Mouse (Mus musculus) cerebellum, adult 2 months (tissue): ENCODE data around the gene Clgn.

ENCODE experiments used
- CTCF ChIP-seq: fragments of 200-500 bp; IDR thresholded peaks from 2 replicates; pipeline ENCODE4 v1.5.1; 2011; ENCODE audit warnings: low read depth, mild to moderate bottlenecking, control low read depth, low read length, moderate library complexity, borderline replicate concordance; ENCODE audit not compliant: insufficient read depth
- POLR2A ChIP-seq: fragments of 200-500 bp; IDR thresholded peaks from 2 replicates; pipeline ENCODE4 v1.6.1; 2011; ENCODE audit warnings: low read length, control low read depth, borderline replicate concordance; ENCODE audit not compliant: insufficient read depth

DNA sequence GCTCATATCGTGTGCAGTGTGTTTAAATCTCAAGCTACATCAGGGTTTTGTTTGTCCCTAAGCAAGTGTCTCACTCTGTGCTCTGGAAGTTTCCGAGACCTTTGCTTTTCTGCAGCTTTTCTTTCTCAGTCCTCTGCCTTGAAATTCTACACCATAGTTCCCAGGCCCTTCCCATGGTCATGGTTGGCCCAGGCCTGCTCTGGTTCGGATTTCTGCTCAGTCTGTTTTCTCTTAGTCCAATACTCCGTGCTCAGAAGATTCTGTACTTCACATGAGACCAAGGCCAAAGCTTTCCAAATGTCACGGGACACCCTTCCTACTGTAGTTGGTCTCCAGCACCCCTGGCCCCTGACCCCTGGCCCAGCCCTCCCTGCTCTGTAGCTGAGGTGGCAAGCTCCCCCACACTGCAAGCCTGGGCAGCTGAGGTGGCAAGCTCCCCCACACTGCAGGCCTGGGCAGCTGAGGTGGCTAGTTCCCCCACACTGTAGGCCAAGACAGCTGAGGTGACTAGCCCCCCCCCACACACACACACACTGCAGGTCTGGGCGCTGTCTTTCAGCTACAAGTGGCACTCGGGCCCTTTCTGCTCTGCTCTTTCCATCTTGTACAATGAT lies 26.4 kb upstream of the Clgn start:
- no peak for TF ChIP-seq CTCF
- no peak for TF ChIP-seq POLR2A
